Mouse (Mus musculus) ES-CJ7 (cell line): ENCODE results near the gene Tenm4.

Source experiments
- DNase-seq: peaks from one replicate; pipeline ENCODE4 v3.0.0; 2011; ENCODE audit warnings: low read depth, low spot score

Tenm4 gene

GRCm38 (mm10) chr7:96806561-96806960 is 635.5 kb downstream of the Tenm4 start:
- DNase-seq: no peak

GRCm38 (mm10) chr7:96807281-96808058 is 636.4 kb downstream of the Tenm4 start:
- DNase-seq: no peak

GRCm38 (mm10) chr7:96808059-96808646 is 637.1 kb downstream of the Tenm4 start:
- DNase-seq: no peak

- no peak for DNase-seq
Observed at GRCm38 (mm10) chr7:96811691-96812090, 640.6 kb downstream of the Tenm4 start.

- no peak for DNase-seq
Observed at GRCm38 (mm10) chr7:96813036-96813435, 642.0 kb downstream of the Tenm4 start.

GRCm38 (mm10) chr7:96813497-96814400 is 642.7 kb downstream of the Tenm4 start:
- no peak for DNase-seq

GRCm38 (mm10) chr7:96814581-96814980 is 643.5 kb downstream of the Tenm4 start:
- no peak for DNase-seq

GRCm38 (mm10) chr7:96817030-96817674 is 646.1 kb downstream of the Tenm4 start:
- peak; percentile 9 for DNase-seq

- DNase-seq: no peak
Observed at GRCm38 (mm10) chr7:96818236-96818916, 647.3 kb downstream of the Tenm4 start.

GRCm38 (mm10) chr7:96819538-96819937 is 648.5 kb downstream of the Tenm4 start:
- DNase-seq: peak; percentile 20

GRCm38 (mm10) chr7:96820343-96820742 is 649.3 kb downstream of the Tenm4 start:
- DNase-seq: no peak

GRCm38 (mm10) chr7:96826101-96826500 is 655.1 kb downstream of the Tenm4 start:
- no peak for DNase-seq

GRCm38 (mm10) chr7:96826672-96827071 is 655.6 kb downstream of the Tenm4 start:
- no peak for DNase-seq

GRCm38 (mm10) chr7:96832551-96832950 is 661.5 kb downstream of the Tenm4 start:
- no peak for DNase-seq

- DNase-seq: no peak
Observed at GRCm38 (mm10) chr7:96833012-96833411, 662.0 kb downstream of the Tenm4 start.

- no peak for DNase-seq
Observed at GRCm38 (mm10) chr7:96834681-96835289, 663.7 kb downstream of the Tenm4 start.

- DNase-seq: no peak
Observed at GRCm38 (mm10) chr7:96835313-96835712, 664.3 kb downstream of the Tenm4 start.

- no peak for DNase-seq
Observed at GRCm38 (mm10) chr7:96838271-96838841, 667.3 kb downstream of the Tenm4 start.

GRCm38 (mm10) chr7:96838926-96839325 is 667.9 kb downstream of the Tenm4 start:
- no peak for DNase-seq

GRCm38 (mm10) chr7:96839586-96839985 is 668.5 kb downstream of the Tenm4 start:
- DNase-seq: no peak
